Mouse (Mus musculus) heart, embryonic 15.5 days (tissue): ENCODE measurements at regions not wholly inside any gene's neighbourhood (a gene's known extent, or its start where the extent isn't known, plus 50 kb on each side); places are given as distances from the start of the nearest gene placed in this dataset.

Source experiments
- ATAC-seq: fragments of 200-750 bp; cut with Nextera tagmentation; replicated peaks from 2 replicates; pipeline ENCODE4 v1.8.0; 2017; ENCODE audit warnings: low read depth, moderate TSS enrichment; ENCODE audit not compliant: insufficient number of reproducible peaks, insufficient read depth, low FRiP score
- H3K27ac ChIP-seq: fragments of 300-500 bp; sonication (generic); 2 replicates; pipeline ENCODE4 v1.5.1; 2015; ENCODE audit warnings: mild to moderate bottlenecking, inconsistent platforms
- H3K27me3 ChIP-seq: fragments of 300-500 bp; sonication (generic); 2 replicates; pipeline ENCODE4 v1.6.1; 2015; ENCODE audit warnings: inconsistent platforms
- H3K36me3 ChIP-seq: fragments of 300-500 bp; sonication (generic); 2 replicates; pipeline ENCODE4 v1.6.1; 2015; ENCODE audit warnings: mild to moderate bottlenecking, inconsistent platforms
- H3K4me1 ChIP-seq: fragments of 300-500 bp; sonication (generic); replicated peaks from 2 replicates; pipeline ENCODE4 v1.6.1; 2015; ENCODE audit warnings: inconsistent platforms
- H3K4me2 ChIP-seq: fragments of 300-500 bp; sonication (generic); 2 replicates; pipeline ENCODE4 v1.6.1; 2015; ENCODE audit warnings: inconsistent platforms, mild to moderate bottlenecking, moderate library complexity
- H3K4me3 ChIP-seq: fragments of 300-500 bp; sonication (generic); 2 replicates; pipeline ENCODE4 v1.5.1; 2015; ENCODE audit warnings: mild to moderate bottlenecking, inconsistent platforms
- H3K9ac ChIP-seq: fragments of 300-500 bp; sonication (generic); 2 replicates; pipeline ENCODE4 v1.6.1; 2015; ENCODE audit warnings: mild to moderate bottlenecking, inconsistent platforms
- H3K9me3 ChIP-seq: fragments of 300-500 bp; sonication (generic); replicated peaks from 2 replicates; pipeline ENCODE4 v1.6.1; 2016; ENCODE audit warnings: inconsistent platforms
- WGBS: fragments of 180-500 bp; shearing (Covaris S2); methylation state at CpG from one replicate; pipeline ENCODE4 v1.1.7; 2015; ENCODE audit warnings: mixed read lengths; 5-methylcytosine and 5-hydroxymethylcytosine counted together

- Histone ChIP-seq H3K9ac (no peak overlapping the region), H3K27ac (no peak overlapping the region), H3K4me1 (peaks cover 16% of the 10 kb centered on the region), H3K36me3 (no peaks in the 10 kb centered on the region), H3K4me2 (no peak overlapping the region), H3K9me3 (no peaks in the 10 kb centered on the region), H3K4me3 (no peak overlapping the region), H3K27me3 (no peaks in the 10 kb centered on the region)
- 57% methylated on average over 6 of the region's 6 CpGs for WGBS
- ATAC-seq: no peak
These were observed 53.4 kb upstream of the Tbl1xr1 start for GRCm38 (mm10) chr3:22023049-22023448.

GRCm38 (mm10) chr3:22023551-22023950 lies 52.9 kb upstream of the Tbl1xr1 start:
- Histone ChIP-seq H3K9me3 (no peaks in the 10 kb centered on the region), H3K9ac (no peak overlapping the region), H3K4me3 (no peak overlapping the region), H3K27me3 (no peaks in the 10 kb centered on the region), H3K27ac (no peak overlapping the region), H3K4me1 (peaks cover 16% of the 10 kb centered on the region), H3K36me3 (no peaks in the 10 kb centered on the region), H3K4me2 (no peak overlapping the region)
- no peak for ATAC-seq
- 56% methylated on average over 5 of the region's 5 CpGs for WGBS

GRCm38 (mm10) chr3:22024200-22024599 lies 52.3 kb upstream of the Tbl1xr1 start:
- H3K4me1 ChIP-seq: peaks cover 16% of the 10 kb centered on the region
- WGBS: 17% methylated on average over 6 of the region's 6 CpGs
- H3K27me3 ChIP-seq: no peaks in the 10 kb centered on the region
- no peaks in the 10 kb centered on the region for H3K36me3 ChIP-seq
- H3K27ac ChIP-seq: 0 out of 2 replicates have a peak overlapping the region, but pooled peaks have one; percentile 2
- no peak overlapping the region for H3K4me2 ChIP-seq
- H3K9ac ChIP-seq: no peak overlapping the region
- 0 out of 2 replicates have a peak, but pooled peaks have one; percentile 35 for ATAC-seq
- H3K9me3 ChIP-seq: no peaks in the 10 kb centered on the region
- no peak overlapping the region for H3K4me3 ChIP-seq

GRCm38 (mm10) chr3:22025119-22025518 lies 51.3 kb upstream of the Tbl1xr1 start:
- Histone ChIP-seq H3K4me3 (no peak overlapping the region), H3K9me3 (no peaks in the 10 kb centered on the region), H3K4me2 (no peak overlapping the region), H3K27ac (no peak overlapping the region), H3K9ac (no peak overlapping the region), H3K27me3 (no peaks in the 10 kb centered on the region), H3K36me3 (no peaks in the 10 kb centered on the region), H3K4me1 (peaks cover 16% of the 10 kb centered on the region)
- 64% methylated on average over 6 of the region's 6 CpGs for WGBS
- ATAC-seq: no peak

- no peaks in the 10 kb centered on the region for H3K36me3 ChIP-seq
- no peaks in the 10 kb centered on the region for H3K27me3 ChIP-seq
- no peak overlapping the region for H3K4me2 ChIP-seq
- ATAC-seq: no peak
- no peaks in the 10 kb centered on the region for H3K9me3 ChIP-seq
- H3K9ac ChIP-seq: no peak overlapping the region
- H3K27ac ChIP-seq: no peak overlapping the region
- H3K4me1 ChIP-seq: peaks cover 16% of the 10 kb centered on the region
- 68% methylated on average over 8 of the region's 8 CpGs for WGBS
- H3K4me3 ChIP-seq: no peak overlapping the region
These were observed 50.8 kb upstream of the Tbl1xr1 start for GRCm38 (mm10) chr3:22025615-22026014.
